Comparison of ENCODE assay signal across 8 mouse cellular contexts in genomic region chr7:80268897-80269750, GRCm38 (mm10). TPM values are rescaled to one million over a fixed set of nuclear protein-coding genes. Genes with fewer than 3 reads are reported as not detected.
DNase-seq lines count a peak whose midpoint lies in the region; ATAC-seq lines count a peak whose summit lies in the region.

Gene Vps33b (plus strand): TSS chr7:80269649.

- 4% methylated on average over 21 of the region's 21 CpGs for WGBS in hindbrain, embryonic 12.5 days

- peak within 1 kb of the TSS; percentile 75 for H3K27ac ChIP-seq in hindbrain, embryonic 12.5 days

- H3K4me3 ChIP-seq in hindbrain, embryonic 12.5 days, result peak within 1 kb of the TSS; percentile 86

- H3K36me3 ChIP-seq in hindbrain, embryonic 12.5 days, result peaks cover 52% of the 10 kb centered on the region

- peak within 1 kb of the TSS; percentile 84 for H3K9ac ChIP-seq in hindbrain, embryonic 12.5 days

- H3K4me1 ChIP-seq in hindbrain, embryonic 12.5 days, result peaks cover 21% of the 10 kb centered on the region

- peak within 1 kb of the TSS; percentile 96 for H3K4me2 ChIP-seq in hindbrain, embryonic 12.5 days (replicated peaks)

- DNase-seq in Muller cell, postnatal 12 days (ENCODE audit: inconsistent ontology term), result peak; percentile 99
- DNase-seq in cerebellum, adult 9-11 months, result peak; percentile 95
- DNase-seq in frontal cortex, postnatal 10 days (ENCODE audit: low spot score in 2 of 2), result peak; percentile 92 to 93
- DNase-seq in layer of hippocampus, postnatal 14 days (ENCODE audit: low spot score in 2 of 2), result peak; percentile 95 to 97
- peak; percentile 99 for DNase-seq in lung, postnatal 14 days
- DNase-seq in retina, adult 2 months (ENCODE audit: low read depth, low spot score), result peak; percentile 88
- peak; percentile 95 to 96 for DNase-seq in thymus, postnatal 36 days

- no peaks in the 10 kb centered on the region for H3K27me3 ChIP-seq in hindbrain, embryonic 12.5 days

- ATAC-seq in hindbrain, embryonic 12.5 days (ENCODE audit: low FRiP score), result peak; percentile 89

- H3K9me3 ChIP-seq in hindbrain, embryonic 12.5 days (replicated peaks), result peaks cover 7% of the 10 kb centered on the region; the same call in 1 of the 2 replicates

RNA-seq across cellular contexts. Expression of gene Vps33b, which starts in this region (rescaled TPM):
- polyA plus RNA-seq in hindbrain, embryonic 12.5 days (2016; fragmentation: Nextera tagmentation; extraction: Ambion mirVana), result 21.1 and 22.9 TPM in 2 replicates
- 10 to 100 TPM; 21.4 TPM for total RNA-seq in layer of hippocampus, postnatal 14 days (2021)

Comparison
In these comparisons a context has a peak if more than half of its experiments do, and no peak if none do; other contexts are left out.
1. Peak in every context shown above with its lines: DNase-seq, ATAC-seq, H3K4me3 ChIP-seq and H3K27ac ChIP-seq.